Mouse (Mus musculus): ENCODE results near the gene Ccdc87. TPM values are rescaled to one million over a fixed set of nuclear protein-coding genes. Genes with fewer than 3 reads are reported as not detected.

The Ccdc87 gene
- polyA plus RNA-seq, 1 experiment from 2014 or later, result 0.26 TPM

DNA sequence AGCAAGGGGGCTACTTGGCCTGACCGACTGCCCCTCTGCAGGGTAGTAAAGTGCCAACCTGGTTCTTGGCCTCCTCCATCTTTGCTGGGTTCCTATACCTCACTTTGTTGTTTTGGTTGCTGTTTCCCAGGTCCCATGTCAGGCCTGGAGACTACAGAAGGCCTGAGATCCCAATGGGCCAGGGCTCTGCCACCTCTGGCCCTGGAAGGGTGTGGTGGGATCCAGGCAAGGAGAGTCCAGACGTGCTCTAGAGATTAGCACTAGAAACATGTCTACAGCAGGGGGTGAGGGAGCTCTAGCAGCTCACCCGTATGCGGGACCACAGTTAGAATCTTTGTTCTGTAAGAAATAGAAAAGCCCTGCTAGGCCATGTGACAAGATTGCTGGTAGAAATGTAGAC is 44.8 kb downstream of the Ccdc87 start:
- DNase-seq (ENCODE audit: low read depth, low spot score) (no peak), ATAC-seq (no peak)
- H3K27me3 ChIP-seq, result no peaks in the 10 kb centered on the region
- TF ChIP-seq CTCF (IDR thresholded peaks at IDR 0.05), result no peak
- POLR2A ChIA-PET, result interaction anchor here (0.6 kb wide), 1 partner anchor 45 kb away, joined by 3 read pairs; no protein-coding TSS in a partner anchor
- in situ Hi-C loops (cut with MboI; ENCODE audit: low pct_unique_long_range_greater_than_20kb), result no loop called here
- CTCF ChIA-PET, result no interaction called here

DNA sequence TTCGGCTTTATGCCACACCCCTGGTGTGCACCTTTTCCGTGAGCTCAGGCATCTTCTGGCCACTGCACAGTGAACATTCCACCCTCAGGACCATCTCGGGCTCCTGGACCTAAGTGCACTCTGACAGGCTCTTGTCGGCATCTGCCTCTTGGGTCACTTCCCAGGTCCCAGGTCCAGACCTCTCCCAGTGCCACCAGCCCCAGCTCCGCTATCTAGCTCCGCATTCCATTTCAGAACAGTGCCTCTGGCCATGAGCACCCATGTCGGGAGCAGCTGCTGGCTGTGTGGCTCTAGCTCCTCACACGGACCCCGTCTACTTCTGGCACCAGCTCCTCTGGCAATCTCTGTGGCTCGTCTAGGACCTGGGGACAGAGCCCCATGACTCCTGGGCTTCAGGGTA is 50.6 kb downstream of the Ccdc87 start:
- ATAC-seq, result no peak

GRCm38 (mm10) chr19:4891798-4892197 is 52.6 kb downstream of the Ccdc87 start:
- DNase-seq (ENCODE audit: low read depth, low spot score) (no peak), ATAC-seq (no peak)
- no peak for TF ChIP-seq CTCF (IDR thresholded peaks at IDR 0.05)
- in situ Hi-C loops (cut with MboI; ENCODE audit: low pct_unique_long_range_greater_than_20kb), result no loop called here
- no peaks in the 10 kb centered on the region for H3K27me3 ChIP-seq
- CTCF ChIA-PET, result no interaction called here
- POLR2A ChIA-PET, result no interaction called here

More for the DNA sequence above, 50.6 kb downstream of the Ccdc87 start:
- in situ Hi-C loops (cut with MboI; ENCODE audit: low pct_unique_long_range_greater_than_20kb), result no loop called here
- H3K27me3 ChIP-seq, result no peaks in the 10 kb centered on the region
- TF ChIP-seq CTCF (IDR thresholded peaks at IDR 0.05), result no peak
- CTCF ChIA-PET, result no interaction called here
- POLR2A ChIA-PET, result no interaction called here
- no peak for DNase-seq (ENCODE audit: low read depth, low spot score)

Other genes starting within 250 kb of the Ccdc87 start
- 46.6 TPM for gene Lrfn4, start 223.7 kb upstream of the Ccdc87 start, polyA plus RNA-seq (2021)
- gene Rce1, start 213.7 kb upstream of the Ccdc87 start, polyA plus RNA-seq (2021), result 45.5 TPM
- gene Gm960, start 140.7 kb upstream of the Ccdc87 start, polyA plus RNA-seq (2021), result 2.5 TPM
- 1.0 TPM for gene Sptbn2, start 128.2 kb upstream of the Ccdc87 start, polyA plus RNA-seq (2021)
- gene Rbm4b, start 82.9 kb upstream of the Ccdc87 start, polyA plus RNA-seq (2021), result 19.3 TPM
- gene Rbm4, start 45.5 kb upstream of the Ccdc87 start, polyA plus RNA-seq (2021), result 42.3 TPM
- 9.9 TPM for gene Gm21992, start 27.8 kb upstream of the Ccdc87 start, polyA plus RNA-seq (2021)
- gene Rbm14, start 27.7 kb upstream of the Ccdc87 start, polyA plus RNA-seq (2021), result 36.5 TPM
- gene Ccs, start within 50 bp of the Ccdc87 start, polyA plus RNA-seq (2021), result 133 TPM
- gene Ctsf, start 15.8 kb downstream of the Ccdc87 start, polyA plus RNA-seq (2021), result 79.4 TPM
- gene Actn3, start 38.5 kb downstream of the Ccdc87 start, polyA plus RNA-seq (2021), result 0.10 TPM
- 17.2 TPM for gene Zdhhc24, start 39.3 kb downstream of the Ccdc87 start, polyA plus RNA-seq (2021)
- gene Bbs1, start 67.3 kb downstream of the Ccdc87 start, polyA plus RNA-seq (2021), result 20.3 TPM
- 91.0 TPM for gene Dpp3, start 88.9 kb downstream of the Ccdc87 start, polyA plus RNA-seq (2021)
- 7.4 TPM for gene Peli3, start 103.8 kb downstream of the Ccdc87 start, polyA plus RNA-seq (2021)
- 106 TPM for gene Mrpl11, start 122.8 kb downstream of the Ccdc87 start, polyA plus RNA-seq (2021)
- 0.18 TPM for gene Npas4, start 150.9 kb downstream of the Ccdc87 start, polyA plus RNA-seq (2021)
- gene Slc29a2, start 184.5 kb downstream of the Ccdc87 start, polyA plus RNA-seq (2021), result 15.8 TPM
- gene B4gat1, start 199.5 kb downstream of the Ccdc87 start, polyA plus RNA-seq (2021), result 82.4 TPM
- gene AC124502.3, start 199.5 kb downstream of the Ccdc87 start, polyA plus RNA-seq (2021), result 1.7 TPM
- gene Brms1, start 202.0 kb downstream of the Ccdc87 start, polyA plus RNA-seq (2021), result 56.8 TPM
- 39.4 TPM for gene Rin1, start 211.1 kb downstream of the Ccdc87 start, polyA plus RNA-seq (2021)
- gene Cd248, start 228.7 kb downstream of the Ccdc87 start, polyA plus RNA-seq (2021), result 0.44 TPM
- gene Tmem151a, start 246.2 kb downstream of the Ccdc87 start, polyA plus RNA-seq (2021), result 0.39 TPM
- 68.6 TPM for gene Yif1a, start 249.2 kb downstream of the Ccdc87 start, polyA plus RNA-seq (2021)

Measured in Patski (cell line).